Mouse (Mus musculus): ENCODE data around the gene Akr1c14. TPM values are rescaled to one million over a fixed set of nuclear protein-coding genes. Genes with fewer than 3 reads are reported as not detected.

Gene Akr1c14
- polyA plus RNA-seq (2012; fragmentation: generic; extraction: Trizol), result 0.05 TPM
- long read RNA-seq, experiment 1, partial matches to known transcripts, result 0 of 2 reads
- long read RNA-seq, experiment 1, other reads (novel, unspliced or antisense), result 0 of 2 reads
- long read RNA-seq, experiment 2, partial matches to known transcripts, result 0 of 1 reads
- long read RNA-seq, experiment 2, other reads (novel, unspliced or antisense), result 0 of 1 reads

- H3K4me3 ChIP-seq (ENCODE audit: insufficient read depth, poor library complexity, severe bottlenecking), result no peak within 1 kb of the TSS
- TF ChIP-seq MYOG (IDR thresholded peaks at IDR 0.05; ENCODE audit: control insufficient read depth, extremely low read depth, insufficient read length), result no peak
- H3K27me3 ChIP-seq (ENCODE audit: control insufficient read depth, insufficient read depth, insufficient read length), result no peaks in the 10 kb centered on the region
- no peaks in the 10 kb centered on the region for H3K79me2 ChIP-seq (ENCODE audit: control insufficient read depth, insufficient read depth)
- H3K36me3 ChIP-seq (ENCODE audit: control insufficient read depth, insufficient read depth), result no peaks in the 10 kb centered on the region
- H3K79me3 ChIP-seq (ENCODE audit: low read depth), result no peaks in the 10 kb centered on the region
- H3ac ChIP-seq (ENCODE audit: control insufficient read depth, insufficient read length, low read depth), result no peak within 1 kb of the TSS
Observed at GRCm38 (mm10) chr13:4048719-4049118, at the start of gene Akr1c14. Gene Akr1c14 (plus strand): TSS chr13:4049011.

DNA sequence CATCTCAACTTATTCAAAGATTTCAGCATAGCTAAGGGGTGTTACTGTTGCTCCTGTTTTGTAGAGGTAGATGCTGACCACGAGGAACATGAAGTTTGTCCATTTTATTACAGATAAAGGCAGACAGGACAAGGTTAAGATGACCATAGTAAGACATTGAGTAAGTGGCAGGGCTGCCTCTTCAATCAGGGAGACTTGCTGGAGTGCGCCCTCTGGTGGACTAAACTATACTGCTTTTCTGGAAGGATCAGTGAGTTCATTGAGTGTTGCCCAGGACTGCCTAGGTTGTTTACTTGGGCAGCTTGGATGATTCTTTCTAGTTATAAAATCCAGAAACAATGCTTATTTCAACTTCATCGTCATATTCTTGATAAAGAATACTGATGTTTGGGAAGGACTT lies 47.1 kb upstream of the Akr1c14 start:
- H3K79me3 ChIP-seq (ENCODE audit: low read depth), result no peaks in the 10 kb centered on the region
- no peaks in the 10 kb centered on the region for H3K36me3 ChIP-seq (ENCODE audit: control insufficient read depth, insufficient read depth)
- no peaks in the 10 kb centered on the region for H3K79me2 ChIP-seq (ENCODE audit: control insufficient read depth, insufficient read depth)
- H3ac ChIP-seq (ENCODE audit: control insufficient read depth, insufficient read length, low read depth), result no peak overlapping the region
- TF ChIP-seq MYOG (IDR thresholded peaks at IDR 0.05; ENCODE audit: control insufficient read depth, extremely low read depth, insufficient read length) (no peak), CTCF (IDR thresholded peaks at IDR 0.05; ENCODE audit: control insufficient read depth, insufficient read depth, insufficient read length) (peak; percentile 39)
- no peaks in the 10 kb centered on the region for H3K27me3 ChIP-seq (ENCODE audit: control insufficient read depth, insufficient read depth, insufficient read length)
- no peak overlapping the region for H3K4me3 ChIP-seq (ENCODE audit: insufficient read depth, poor library complexity, severe bottlenecking)

- no peaks in the 10 kb centered on the region for H3K27me3 ChIP-seq (ENCODE audit: control insufficient read depth, insufficient read depth, insufficient read length)
- H3K4me3 ChIP-seq (ENCODE audit: insufficient read depth, poor library complexity, severe bottlenecking), result no peak overlapping the region
- no peaks in the 10 kb centered on the region for H3K36me3 ChIP-seq (ENCODE audit: control insufficient read depth, insufficient read depth)
- TF ChIP-seq CTCF (IDR thresholded peaks at IDR 0.05; ENCODE audit: control insufficient read depth, insufficient read depth, insufficient read length), result no peak
- no peak for TF ChIP-seq FOSL1 (IDR thresholded peaks at IDR 0.05; ENCODE audit: insufficient read depth, low read length, poor library complexity, severe bottlenecking)
- no peak for TF ChIP-seq MAX (IDR thresholded peaks at IDR 0.05)
- no peak for TF ChIP-seq MYOD1 (IDR thresholded peaks at IDR 0.05; ENCODE audit: control insufficient read depth, insufficient read length, low read depth)
- no peak for TF ChIP-seq CEBPB (IDR thresholded peaks at IDR 0.05; ENCODE audit: low read depth)
- no peak for TF ChIP-seq USF1 (IDR thresholded peaks at IDR 0.05; ENCODE audit: low read depth)
- no peak for TF ChIP-seq MYOG (IDR thresholded peaks at IDR 0.05; ENCODE audit: control insufficient read depth, extremely low read depth, insufficient read length)
- no peaks in the 10 kb centered on the region for H3K79me2 ChIP-seq (ENCODE audit: control insufficient read depth, insufficient read depth)
- H3ac ChIP-seq (ENCODE audit: control insufficient read depth, insufficient read length, low read depth), result no peak overlapping the region
- no peaks in the 10 kb centered on the region for H3K79me3 ChIP-seq (ENCODE audit: low read depth)
Observed at GRCm38 (mm10) chr13:4010784-4011183, 38.0 kb upstream of the Akr1c14 start.

DNA sequence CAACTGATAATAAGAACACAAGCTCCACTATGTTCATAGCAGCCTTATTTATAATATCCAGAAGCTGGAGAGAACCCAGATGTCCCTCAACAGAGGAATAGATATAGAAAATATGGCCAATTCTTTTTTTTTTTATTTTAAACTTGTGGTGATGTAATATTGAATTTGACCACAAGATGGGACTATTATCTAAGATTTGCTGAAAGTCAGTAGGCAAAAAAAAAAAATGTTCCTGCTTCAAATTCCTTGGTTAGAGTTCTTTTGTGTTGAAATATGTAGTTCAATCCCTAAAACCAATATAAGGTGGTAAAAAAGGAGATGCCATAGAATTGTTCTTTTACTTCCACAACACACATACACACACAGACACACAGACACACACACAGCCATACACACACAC lies 35.0 kb upstream of the Akr1c14 start:
- H3ac ChIP-seq (ENCODE audit: control insufficient read depth, insufficient read length, low read depth), result no peak overlapping the region
- H3K36me3 ChIP-seq (ENCODE audit: control insufficient read depth, insufficient read depth), result no peaks in the 10 kb centered on the region
- no peaks in the 10 kb centered on the region for H3K27me3 ChIP-seq (ENCODE audit: control insufficient read depth, insufficient read depth, insufficient read length)
- TF ChIP-seq MYOG (IDR thresholded peaks at IDR 0.05; ENCODE audit: control insufficient read depth, extremely low read depth, insufficient read length) (no peak), CEBPB (IDR thresholded peaks at IDR 0.05; ENCODE audit: low read depth) (no peak), CTCF (IDR thresholded peaks at IDR 0.05; ENCODE audit: control insufficient read depth, insufficient read depth, insufficient read length) (no peak), USF1 (IDR thresholded peaks at IDR 0.05; ENCODE audit: low read depth) (no peak), FOSL1 (IDR thresholded peaks at IDR 0.05; ENCODE audit: insufficient read depth, low read length, poor library complexity, severe bottlenecking) (no peak), MAX (IDR thresholded peaks at IDR 0.05) (no peak), MYOD1 (IDR thresholded peaks at IDR 0.05; ENCODE audit: control insufficient read depth, insufficient read length, low read depth) (no peak)
- H3K79me2 ChIP-seq (ENCODE audit: control insufficient read depth, insufficient read depth), result no peaks in the 10 kb centered on the region
- H3K4me3 ChIP-seq (ENCODE audit: insufficient read depth, poor library complexity, severe bottlenecking), result no peak overlapping the region
- H3K79me3 ChIP-seq (ENCODE audit: low read depth), result no peaks in the 10 kb centered on the region

GRCm38 (mm10) chr13:4029897-4030296 lies 18.9 kb upstream of the Akr1c14 start:
- Histone ChIP-seq H3K27me3 (ENCODE audit: control insufficient read depth, insufficient read depth, insufficient read length) (no peaks in the 10 kb centered on the region), H3K79me3 (ENCODE audit: low read depth) (no peaks in the 10 kb centered on the region), H3K79me2 (ENCODE audit: control insufficient read depth, insufficient read depth) (no peaks in the 10 kb centered on the region), H3K36me3 (ENCODE audit: control insufficient read depth, insufficient read depth) (no peaks in the 10 kb centered on the region), H3K4me3 (ENCODE audit: insufficient read depth, poor library complexity, severe bottlenecking) (no peak overlapping the region), H3ac (ENCODE audit: control insufficient read depth, insufficient read length, low read depth) (no peak overlapping the region)
- no peak for TF ChIP-seq FOSL1 (IDR thresholded peaks at IDR 0.05; ENCODE audit: insufficient read depth, low read length, poor library complexity, severe bottlenecking)

GRCm38 (mm10) chr13:4032512-4032911 lies 16.3 kb upstream of the Akr1c14 start:
- Histone ChIP-seq H3K36me3 (ENCODE audit: control insufficient read depth, insufficient read depth) (no peaks in the 10 kb centered on the region), H3K4me3 (ENCODE audit: insufficient read depth, poor library complexity, severe bottlenecking) (no peak overlapping the region), H3K27me3 (ENCODE audit: control insufficient read depth, insufficient read depth, insufficient read length) (no peaks in the 10 kb centered on the region), H3ac (ENCODE audit: control insufficient read depth, insufficient read length, low read depth) (no peak overlapping the region), H3K79me2 (ENCODE audit: control insufficient read depth, insufficient read depth) (no peaks in the 10 kb centered on the region), H3K79me3 (ENCODE audit: low read depth) (no peaks in the 10 kb centered on the region)
- TF ChIP-seq CEBPB (IDR thresholded peaks at IDR 0.05; ENCODE audit: low read depth) (peak; percentile 47), FOSL1 (IDR thresholded peaks at IDR 0.05; ENCODE audit: insufficient read depth, low read length, poor library complexity, severe bottlenecking) (no peak), CTCF (IDR thresholded peaks at IDR 0.05; ENCODE audit: control insufficient read depth, insufficient read depth, insufficient read length) (no peak)
